Mouse (Mus musculus) lung, postnatal 36 days (tissue): ENCODE measurements around the gene Atp5f1.
"Not testable (repeated sequence)": the region's sequence is repeated elsewhere in the genome, so short reads cannot be mapped to it uniquely, and the experiment has no call there.

ENCODE experiments used
- DNase-seq: peaks from one replicate; pipeline ENCODE4 v3.0.0; 2022; ENCODE audit warnings: mixed read lengths

Gene Atp5f1

GRCm38 (mm10) chr3:105929821-105930220 is 30.1 kb downstream of the Atp5f1 start:
- DNase-seq = no peak

GRCm38 (mm10) chr3:105928781-105929180 is 31.1 kb downstream of the Atp5f1 start:
- DNase-seq = no peak

- no peak for DNase-seq
These were observed 31.7 kb downstream of the Atp5f1 start for GRCm38 (mm10) chr3:105928195-105928569.

- DNase-seq = no peak
These were observed 32.2 kb downstream of the Atp5f1 start for GRCm38 (mm10) chr3:105927561-105928194.

DNA sequence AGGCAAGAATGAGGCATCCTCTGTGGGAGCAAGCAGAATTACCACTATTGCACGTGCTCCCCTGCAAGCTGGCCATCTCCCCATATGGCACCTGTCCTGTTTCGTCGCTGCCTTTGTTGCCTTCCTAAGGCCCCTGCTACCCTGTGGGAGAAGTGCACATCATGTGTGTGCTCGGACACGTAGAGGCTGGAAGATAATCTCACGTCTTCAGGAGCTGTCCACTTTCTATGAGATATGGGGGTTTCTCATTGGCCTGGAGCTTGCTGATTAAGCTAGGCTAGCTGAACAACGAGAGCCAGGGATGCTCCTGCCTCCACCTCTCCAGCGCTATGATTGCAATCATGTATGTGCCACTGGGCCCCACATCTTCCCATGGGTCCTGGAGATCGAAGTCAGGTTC is 35.3 kb downstream of the Atp5f1 start:
- no peak for DNase-seq

- no peak for DNase-seq
These were observed 37.9 kb downstream of the Atp5f1 start for GRCm38 (mm10) chr3:105921959-105922358.

GRCm38 (mm10) chr3:105920743-105921142 is 39.2 kb downstream of the Atp5f1 start:
- DNase-seq = not testable (repeated sequence)

DNA sequence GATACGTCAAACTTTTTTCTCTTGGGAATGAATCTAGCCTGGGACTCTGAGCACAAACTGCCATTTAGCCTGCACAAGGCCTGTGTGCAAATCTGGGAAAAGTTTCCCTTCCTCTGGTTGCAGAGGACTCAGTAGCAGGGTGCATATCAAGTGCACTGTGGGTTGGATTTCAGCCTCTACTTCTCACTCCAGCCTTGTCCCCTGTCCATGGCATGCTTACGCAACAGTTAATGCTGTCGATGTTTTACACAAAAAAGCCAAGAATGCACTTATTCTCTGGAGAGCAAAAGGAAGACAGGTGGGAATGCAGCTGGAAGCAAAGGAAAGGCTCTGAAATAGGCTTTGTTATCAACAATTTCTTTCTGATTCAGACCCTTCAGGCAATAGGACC is 41.5 kb downstream of the Atp5f1 start:
- DNase-seq = no peak

DNA sequence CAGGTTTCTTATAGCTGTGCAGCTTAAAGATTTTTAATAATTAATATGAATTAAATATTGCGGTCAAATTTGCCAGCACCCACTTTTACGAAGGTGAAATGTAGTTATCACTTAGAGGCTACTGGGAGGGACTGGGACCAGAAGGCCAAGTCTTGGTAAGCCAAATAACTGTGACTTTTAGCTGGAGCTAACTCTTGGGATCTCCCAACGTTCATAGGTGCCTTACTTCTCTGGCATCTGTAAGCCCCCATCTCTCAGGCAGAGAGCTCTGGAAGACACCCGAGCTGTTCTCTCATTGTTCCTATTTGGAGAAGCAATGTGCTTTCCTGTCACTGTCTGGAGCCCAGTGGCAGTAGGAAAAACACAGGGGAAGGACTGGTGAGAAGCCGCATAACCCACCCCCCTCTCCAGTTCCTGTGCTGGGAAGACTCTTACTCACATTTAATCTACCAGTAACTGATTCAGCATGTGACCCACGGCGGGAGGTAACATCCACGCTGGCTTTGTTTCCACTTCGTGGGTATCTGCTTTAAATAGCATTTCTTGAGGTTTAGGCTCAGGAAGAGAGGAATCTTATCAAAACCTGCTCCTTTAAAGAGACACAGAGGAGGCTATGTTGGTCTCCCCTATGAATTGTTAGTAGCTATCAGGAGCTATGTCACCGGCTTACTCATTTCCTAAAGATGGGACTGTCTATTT is 42.1 kb downstream of the Atp5f1 start:
- no peak for DNase-seq

GRCm38 (mm10) chr3:105916455-105916854 is 43.4 kb downstream of the Atp5f1 start:
- not testable (repeated sequence) for DNase-seq

DNA sequence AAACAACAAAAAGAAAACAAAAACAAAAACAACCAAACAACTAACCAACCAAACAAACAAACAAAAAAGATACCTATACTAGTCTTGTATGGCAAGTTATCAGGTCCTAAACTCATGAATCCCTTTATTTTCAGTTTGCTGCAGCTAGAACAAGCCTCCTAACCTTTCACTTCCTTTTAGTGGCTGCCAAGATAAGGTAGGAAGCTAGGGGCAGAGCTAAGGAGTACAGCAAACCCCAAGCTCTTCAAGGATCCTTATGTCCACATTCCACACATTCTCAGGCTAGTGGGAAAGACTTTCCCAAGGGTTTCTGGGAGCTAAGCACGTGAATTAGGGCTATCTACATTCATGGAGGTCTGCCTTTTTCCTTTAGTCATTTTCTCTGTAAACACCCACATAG is 44.6 kb downstream of the Atp5f1 start:
- DNase-seq = peak; percentile 72

- no peak for DNase-seq
These were observed 45.8 kb downstream of the Atp5f1 start for GRCm38 (mm10) chr3:105913839-105914681.

DNA sequence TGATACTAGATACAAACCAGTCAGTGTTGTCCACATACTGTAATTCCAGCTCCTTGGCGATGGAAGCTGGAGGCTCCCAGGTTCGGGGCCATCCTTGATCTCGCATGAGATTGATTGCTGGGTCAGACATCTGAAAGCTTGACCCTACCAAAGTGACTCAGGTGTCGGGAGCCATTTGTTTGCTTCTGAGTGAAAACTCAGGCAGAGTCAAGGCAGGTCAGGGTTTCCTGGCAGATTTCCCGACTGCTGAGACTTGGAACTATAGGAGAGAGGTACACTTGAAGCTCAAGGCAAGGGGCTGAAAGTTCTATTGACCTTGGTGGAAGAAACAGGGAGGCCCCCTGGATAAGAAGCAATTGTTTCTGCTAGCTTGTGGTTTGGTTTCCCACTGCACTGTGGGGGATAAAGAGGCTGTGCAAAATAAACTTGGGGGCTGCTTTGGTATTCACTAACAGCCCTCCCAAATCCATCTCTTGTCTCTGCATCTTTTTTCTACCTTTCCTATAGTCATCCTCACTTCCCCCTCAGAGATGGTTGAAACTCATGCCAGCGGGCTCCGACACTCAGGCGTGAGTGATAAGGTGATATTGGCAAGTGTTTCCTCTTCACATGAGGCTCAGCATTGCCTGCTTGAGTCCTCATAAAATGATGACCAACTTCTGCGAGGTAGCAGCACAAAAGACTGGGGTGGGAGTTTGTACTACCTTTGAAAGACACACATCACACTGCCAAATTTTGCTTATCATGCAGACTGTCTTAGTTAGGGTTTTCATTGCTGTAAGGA is 47.6 kb downstream of the Atp5f1 start:
- DNase-seq = no peak

DNA sequence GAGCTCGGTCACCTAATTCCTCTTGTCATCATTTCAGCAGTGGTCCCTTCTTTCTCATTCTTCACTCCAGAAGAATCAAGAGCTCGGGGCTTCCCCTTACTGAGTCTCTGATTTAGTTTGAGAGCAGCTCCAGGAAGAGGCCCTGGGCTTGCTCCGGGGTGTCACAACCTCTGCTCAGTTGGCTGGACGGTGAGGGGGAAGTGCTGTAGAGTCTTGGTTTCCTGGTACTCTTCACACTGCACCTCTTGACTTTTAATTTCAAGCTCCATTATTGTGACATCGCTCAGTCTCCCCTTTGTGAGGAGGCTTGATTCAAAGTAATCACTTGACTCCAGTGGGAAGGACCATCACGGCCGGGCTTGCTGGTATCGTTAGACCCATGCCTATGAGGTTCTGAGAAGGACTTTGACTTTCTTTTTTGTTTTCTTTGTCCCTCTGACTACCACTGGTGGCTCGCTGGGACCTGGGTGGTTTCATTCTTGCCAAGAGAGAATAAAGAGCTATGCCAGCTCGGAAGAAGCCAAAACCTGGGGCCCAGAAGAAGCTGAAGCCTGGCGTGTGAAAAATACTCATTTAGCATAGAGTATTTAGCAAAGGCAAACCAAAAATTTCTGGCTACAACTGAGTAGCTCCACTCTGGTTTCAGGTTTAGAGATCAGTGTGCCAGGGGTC is 49.2 kb downstream of the Atp5f1 start:
- DNase-seq = peak; percentile 73

DNA sequence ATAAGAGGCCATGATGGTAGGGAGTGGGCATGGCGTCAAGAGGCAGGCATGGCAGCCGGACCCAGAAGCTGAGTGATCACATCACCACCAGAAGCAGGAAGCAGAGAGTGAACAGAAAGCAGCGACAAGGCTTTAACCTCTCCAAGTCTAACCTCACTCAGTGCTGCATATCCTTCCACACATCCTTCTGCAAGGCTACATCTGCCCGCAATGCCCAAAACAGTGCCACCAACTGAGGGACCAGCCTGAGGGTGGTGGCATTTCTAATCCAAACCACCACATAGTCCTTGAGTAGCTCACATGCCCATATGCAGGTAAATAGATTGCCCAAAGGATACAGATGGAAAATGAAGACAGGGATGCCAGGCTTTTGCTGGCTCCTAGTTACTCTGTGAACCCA is 50.9 kb downstream of the Atp5f1 start:
- DNase-seq = no peak

GRCm38 (mm10) chr3:105907956-105908655 is 51.8 kb downstream of the Atp5f1 start:
- no peak for DNase-seq

DNA sequence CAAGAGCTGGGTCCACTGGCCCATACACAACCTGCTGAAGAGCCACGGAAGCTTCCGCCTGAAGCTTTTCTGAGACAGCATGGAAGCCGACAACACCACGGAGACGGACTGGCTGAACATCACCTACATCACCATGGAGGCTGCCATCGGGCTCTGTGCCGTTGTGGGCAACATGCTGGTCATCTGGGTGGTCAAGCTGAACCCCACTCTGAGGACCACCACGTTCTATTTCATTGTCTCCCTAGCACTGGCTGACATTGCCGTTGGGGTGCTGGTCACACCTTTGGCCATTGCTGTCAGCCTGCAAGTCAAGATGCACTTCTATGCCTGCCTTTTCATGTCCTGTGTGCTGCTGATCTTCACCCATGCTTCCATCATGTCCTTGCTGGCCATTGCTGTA is 55.2 kb downstream of the Atp5f1 start:
- DNase-seq = no peak

GRCm38 (mm10) chr3:105904213-105904612 is 55.7 kb downstream of the Atp5f1 start:
- DNase-seq = no peak

- no peak for DNase-seq
These were observed 58.4 kb downstream of the Atp5f1 start for GRCm38 (mm10) chr3:105901468-105901867.

DNA sequence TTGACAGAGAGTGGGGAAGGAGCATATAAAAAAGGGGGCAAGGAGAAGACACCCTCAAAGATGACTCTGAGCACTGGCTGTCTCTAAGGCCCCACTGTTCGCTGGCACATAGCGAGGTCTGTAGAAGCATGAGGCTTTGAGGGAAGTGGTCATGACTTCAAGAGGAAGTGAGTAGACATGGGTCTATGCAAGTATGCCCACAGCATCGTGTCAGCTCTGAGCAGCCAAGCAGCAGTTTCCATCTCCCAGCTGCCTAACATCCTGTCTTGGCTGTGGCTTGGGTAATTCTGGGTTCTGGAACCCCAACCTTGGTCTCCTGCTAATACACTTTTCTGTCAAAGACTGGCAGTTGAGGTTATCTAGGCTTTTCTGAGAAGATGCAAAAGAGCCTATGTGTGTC is 59.2 kb downstream of the Atp5f1 start:
- DNase-seq = peak; percentile 58

DNA sequence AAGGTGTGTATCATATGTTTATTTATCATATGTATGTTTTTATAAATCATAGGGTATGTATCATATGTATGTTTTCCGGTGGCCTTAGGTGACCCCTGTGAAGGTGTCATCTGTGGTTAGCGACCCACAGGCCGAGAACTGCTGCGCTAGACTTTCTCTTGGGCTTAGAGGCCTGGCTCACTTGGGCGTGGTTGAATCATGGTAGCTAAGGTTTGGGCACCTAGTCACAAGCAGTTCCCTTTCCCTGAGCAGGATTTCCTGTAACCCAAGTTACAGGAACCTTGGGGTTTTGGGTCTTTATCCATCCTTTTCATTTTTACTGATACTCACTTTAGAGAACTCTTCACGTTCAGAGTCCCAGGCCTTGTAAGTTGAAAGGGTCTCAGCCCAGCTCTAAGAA is 59.6 kb downstream of the Atp5f1 start:
- no peak for DNase-seq
